Mouse (Mus musculus): ENCODE results near the gene Fuca1. TPM values are rescaled to one million over a fixed set of nuclear protein-coding genes. Genes with fewer than 3 reads are reported as not detected.

Gene Fuca1
- total RNA-seq (2021), result 10 to 100 TPM; 33.4 to 43.1 TPM

GRCm38 (mm10) chr4:135920304-135921241 lies at the start of gene Fuca1:
Fuca1 (plus strand) TSS chr4:135920735.
- peak; percentile 93 to 95 for DNase-seq

DNA sequence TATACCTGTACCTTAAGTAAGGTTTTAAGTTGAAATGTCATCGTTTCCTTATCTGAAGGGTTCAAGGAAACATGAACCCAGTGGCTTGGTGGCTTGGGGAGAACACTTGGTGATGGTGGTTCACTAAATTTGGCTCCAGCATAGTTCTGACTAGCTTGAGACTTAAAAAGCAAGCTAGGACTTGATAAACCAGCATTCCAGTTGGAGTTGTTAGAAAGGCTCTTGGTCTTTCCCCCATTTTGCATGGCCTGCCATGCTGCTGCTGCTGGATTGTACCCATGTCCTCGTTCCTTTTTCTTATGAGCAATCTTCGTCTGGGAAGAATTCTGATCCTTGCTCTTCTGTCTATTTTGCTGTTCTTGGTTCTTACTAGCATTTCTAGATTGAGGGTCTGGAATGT lies 48.5 kb upstream of the Fuca1 start:
- DNase-seq, result no peak

- DNase-seq, result no peak
Measured at GRCm38 (mm10) chr4:135872589-135873391, 47.7 kb upstream of the Fuca1 start.

- peak; percentile 89 to 90 for DNase-seq
Measured at GRCm38 (mm10) chr4:135873526-135874202, 46.9 kb upstream of the Fuca1 start, which contains the start of gene Pnrc2. Pnrc2 (minus strand) TSS chr4:135873850.

DNA sequence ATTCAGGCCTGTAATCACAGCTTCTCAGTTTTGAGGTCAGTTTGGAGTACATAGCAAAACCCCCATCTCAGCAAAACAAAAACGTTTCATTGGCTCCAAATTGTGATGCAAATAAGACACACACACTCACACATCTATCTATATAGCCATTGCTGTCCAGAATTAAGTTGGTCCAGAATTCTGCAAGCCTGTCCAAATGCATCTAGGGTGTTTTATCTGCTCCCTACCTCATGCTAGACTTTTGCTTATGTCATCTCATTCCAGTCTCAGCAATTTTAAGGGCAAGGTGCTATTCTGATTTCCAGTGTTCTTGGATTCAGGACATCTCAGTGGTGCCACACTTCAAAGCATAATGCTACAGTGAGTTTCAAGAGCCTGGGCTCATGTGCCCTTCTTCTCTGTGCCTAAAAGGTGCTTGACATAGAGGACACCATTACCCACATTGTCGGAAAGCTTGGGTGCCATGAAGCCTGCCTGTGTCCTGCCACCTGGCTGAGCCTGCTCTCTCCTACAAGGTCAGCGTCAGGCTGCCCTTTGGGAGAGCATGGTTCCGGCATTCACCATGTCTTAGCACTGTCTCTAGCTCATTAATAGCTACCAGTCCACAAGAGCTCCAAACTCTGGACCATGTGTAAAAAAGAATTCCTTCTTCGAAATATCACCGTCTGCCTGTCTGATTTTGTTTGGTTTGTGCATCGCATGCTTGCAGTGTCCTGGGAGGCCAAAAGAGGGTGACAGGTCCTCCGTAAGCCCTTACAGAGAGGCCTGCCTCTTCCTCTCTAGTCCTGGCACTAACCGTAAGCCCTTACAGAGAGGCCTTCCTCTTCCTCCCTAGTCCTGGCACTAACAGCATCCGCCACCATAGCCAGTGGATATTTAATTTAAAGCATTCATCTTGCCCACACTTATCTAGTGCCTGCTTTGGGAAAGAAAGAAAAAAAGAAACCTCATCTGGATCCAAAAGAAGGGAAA lies 45.7 kb upstream of the Fuca1 start:
- no peak for DNase-seq

- DNase-seq, result no peak
Measured at GRCm38 (mm10) chr4:135875546-135875945, 45.0 kb upstream of the Fuca1 start.

DNA sequence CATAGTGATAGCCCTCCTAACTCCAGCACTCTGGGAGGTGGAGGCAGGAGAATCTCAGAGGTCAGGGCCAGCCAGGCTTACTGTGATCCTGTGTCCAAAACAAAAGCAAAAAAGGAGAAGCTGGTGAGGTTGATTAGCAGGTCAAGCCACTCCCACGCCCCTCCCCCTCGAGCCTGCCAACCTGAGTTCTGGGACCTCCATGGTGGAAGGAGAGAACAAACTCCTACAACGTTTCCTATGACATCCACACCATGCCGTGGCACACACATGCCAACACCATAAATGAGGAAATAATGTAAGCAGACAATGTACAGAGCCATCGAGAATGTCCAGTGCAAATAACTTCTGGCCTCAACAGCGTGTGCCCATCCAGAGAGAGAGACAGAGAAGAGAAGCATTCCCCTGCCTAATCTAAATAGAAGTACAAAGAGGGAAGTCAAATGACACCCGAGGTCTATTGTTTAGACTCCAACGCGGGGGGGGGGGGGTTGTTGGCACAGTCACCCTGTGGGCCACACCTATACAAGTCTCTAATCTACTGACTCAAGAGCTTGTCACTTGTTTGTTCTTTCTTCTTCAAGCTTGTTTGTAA lies 44.4 kb upstream of the Fuca1 start:
- no peak for DNase-seq

DNA sequence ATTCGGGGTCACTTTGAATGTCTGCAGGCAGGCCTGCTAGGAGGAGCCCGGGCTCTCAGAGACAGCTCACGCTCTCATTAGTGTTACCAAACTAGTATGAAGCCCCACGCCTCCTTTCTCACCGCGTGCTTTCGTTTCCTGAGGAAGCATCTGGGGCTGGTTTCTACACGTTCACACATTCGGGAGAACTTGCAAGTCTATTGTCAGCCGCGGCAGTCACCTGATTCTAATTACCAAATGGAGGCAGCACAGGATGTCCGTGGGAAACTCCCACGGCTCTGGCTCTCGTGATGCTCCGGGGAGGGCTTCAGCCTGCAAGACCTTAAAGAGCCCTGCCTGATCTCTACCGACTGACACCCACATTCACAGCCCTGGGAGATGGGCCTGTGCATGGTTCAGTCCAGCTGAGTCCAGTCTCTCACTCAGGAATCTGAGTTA lies 43.9 kb upstream of the Fuca1 start:
- peak; percentile 53 to 70 for DNase-seq

DNA sequence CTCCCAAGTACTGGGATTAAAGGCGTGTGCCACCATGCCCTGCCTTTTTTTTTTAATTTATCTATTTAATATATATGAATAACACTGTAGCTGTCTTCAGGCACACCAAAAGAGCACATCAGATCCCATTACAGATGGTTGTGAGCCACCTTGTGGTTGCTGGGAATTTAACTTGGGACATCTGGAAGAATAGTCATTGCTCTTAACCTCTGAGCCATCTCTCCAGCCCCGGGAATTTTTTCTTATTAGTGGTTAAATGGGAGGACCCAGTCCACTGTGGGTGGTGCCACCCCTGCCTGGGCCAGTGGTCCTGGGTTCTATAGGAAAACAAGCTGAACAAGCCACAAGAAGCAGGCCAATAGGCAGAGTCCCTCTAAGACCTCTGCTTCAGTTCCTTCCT lies 42.8 kb upstream of the Fuca1 start:
- DNase-seq, result no peak

DNA sequence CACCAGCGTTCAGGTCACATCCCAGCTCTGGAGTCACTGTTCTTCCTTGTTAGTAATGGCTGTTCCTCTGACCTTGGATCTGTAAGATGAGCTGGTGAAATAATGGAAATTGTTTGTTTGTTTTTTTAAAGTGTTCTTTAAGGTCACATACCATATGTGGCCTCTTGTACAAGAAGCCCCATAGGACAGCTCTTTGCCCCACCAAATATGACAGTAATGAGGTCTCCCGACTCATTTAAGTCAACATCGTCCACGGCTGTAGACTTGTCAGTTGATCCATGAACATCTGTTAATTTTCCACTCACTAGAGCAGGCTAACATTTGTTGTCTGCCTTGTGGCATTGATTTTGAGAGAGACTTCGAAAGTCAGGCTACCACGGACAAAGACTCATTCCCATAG lies 41.5 kb upstream of the Fuca1 start:
- DNase-seq, result no peak

GRCm38 (mm10) chr4:135880018-135880417 lies 40.5 kb upstream of the Fuca1 start:
- DNase-seq, result no peak

DNA sequence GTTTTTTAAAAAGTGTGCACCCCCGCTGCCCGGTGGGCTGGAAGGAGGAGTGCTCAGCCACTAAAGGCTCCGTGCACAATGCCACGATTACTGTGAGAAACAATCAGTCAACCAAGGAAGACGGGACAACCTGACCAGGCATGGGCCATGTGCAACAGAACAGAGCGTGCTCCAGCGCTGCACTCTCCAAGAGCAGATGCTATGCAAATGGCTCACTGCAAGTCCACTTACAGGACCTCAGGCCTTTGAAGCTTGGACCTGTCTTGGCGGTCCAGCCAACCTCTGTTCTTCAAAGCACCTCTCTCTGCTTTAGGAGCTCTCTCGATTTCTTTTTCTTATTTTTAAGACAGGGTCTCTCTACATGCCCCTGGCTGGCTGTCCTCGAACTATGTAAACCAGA lies 40.0 kb upstream of the Fuca1 start:
- DNase-seq, result no peak

- no peak for DNase-seq
Measured at GRCm38 (mm10) chr4:135882023-135882422, 38.5 kb upstream of the Fuca1 start.

- no peak for DNase-seq
Measured at GRCm38 (mm10) chr4:135883401-135883851, 37.1 kb upstream of the Fuca1 start.

GRCm38 (mm10) chr4:135883881-135884516 lies 36.5 kb upstream of the Fuca1 start:
- DNase-seq, result no peak

DNA sequence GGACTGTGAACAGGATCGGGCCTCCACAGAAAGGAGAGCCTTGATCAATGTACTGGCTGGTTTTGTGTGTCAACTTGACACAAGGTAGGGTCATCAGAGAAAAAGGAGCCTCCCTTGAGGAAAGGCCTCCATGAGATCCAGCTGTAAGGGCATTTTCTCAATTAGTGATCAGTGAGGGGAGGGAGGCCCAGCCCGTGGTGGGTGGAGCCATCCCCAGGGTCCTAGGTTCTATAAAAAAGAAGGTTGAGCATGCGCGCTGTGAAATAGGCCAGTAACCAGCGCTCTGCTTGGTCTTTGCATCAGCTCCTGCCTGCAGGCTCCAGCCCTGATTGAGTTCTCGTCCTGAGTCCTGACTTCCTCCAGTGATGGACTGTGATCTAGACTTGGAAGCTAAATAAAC lies 36.0 kb upstream of the Fuca1 start:
- DNase-seq, result no peak

DNA sequence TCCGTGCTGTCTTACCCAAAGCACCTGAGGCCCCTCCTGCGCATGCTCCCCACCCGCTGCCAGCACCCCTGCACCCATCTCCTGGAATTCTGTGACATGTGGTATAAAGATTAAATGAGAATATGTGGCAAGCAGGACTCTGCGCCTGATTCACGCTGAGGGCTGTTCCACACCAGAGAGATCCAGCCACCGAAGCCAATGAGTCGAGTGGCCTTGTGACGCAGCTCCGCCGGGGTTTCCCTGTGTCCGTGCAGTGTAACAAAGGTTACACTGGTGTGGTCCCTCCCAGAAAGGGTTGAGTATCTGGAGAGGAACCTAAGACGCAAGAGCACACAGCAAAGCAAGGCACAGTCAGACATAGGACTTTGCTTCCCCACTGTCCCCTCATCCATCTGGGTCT lies 34.9 kb upstream of the Fuca1 start:
- DNase-seq, result no peak

DNA sequence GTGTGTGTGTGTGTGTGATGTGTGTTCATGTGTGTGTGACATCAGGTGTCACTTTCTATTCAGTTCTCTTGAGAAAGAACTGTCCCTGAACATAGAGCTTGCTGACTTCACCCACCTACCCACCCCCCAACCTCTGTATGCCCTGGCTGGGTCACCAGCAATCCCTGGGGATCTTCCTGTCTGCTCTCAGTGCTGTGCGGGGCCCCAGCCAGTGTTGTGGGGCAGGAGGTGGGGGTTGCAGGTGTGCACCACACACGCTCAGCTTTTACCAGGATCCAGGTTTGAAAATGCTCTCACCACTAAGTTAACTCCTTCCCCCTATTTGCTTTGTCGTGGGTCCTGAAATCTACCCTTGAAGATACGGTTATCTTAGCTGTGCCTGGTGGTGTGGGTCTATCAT lies 34.4 kb upstream of the Fuca1 start:
- no peak for DNase-seq

DNA sequence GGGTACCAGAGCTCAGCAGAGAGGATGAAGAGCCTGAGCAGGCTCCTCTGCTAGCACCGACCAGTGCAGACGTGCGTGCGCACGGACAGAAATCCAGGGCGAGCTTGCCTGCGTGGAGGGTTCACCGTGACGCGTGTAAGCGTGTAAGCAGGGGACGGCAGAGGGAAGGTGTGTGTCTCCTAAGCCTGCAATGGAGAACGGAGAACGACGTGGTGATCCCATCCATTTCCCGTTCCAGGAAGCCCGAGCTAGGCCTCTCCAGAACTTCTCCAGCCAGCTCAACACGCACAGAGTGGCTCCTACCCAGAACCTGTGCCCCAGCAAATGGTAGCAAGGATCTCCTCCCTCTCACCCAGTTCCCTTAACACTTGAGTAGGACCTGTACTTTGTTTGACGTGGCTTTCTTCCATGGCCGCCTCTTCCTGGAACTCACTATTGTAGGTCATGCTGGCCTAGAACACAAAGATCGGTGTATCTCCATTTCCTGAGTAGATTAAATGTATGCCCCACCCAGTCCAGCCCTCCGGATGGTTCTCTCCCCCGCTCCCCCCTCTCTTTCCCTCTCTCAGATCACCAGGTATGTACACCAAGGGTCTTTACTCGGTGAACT lies 32.0 kb upstream of the Fuca1 start:
- DNase-seq, result no peak

All from layer of hippocampus, postnatal 36 days (tissue).